Mouse (Mus musculus) olfactory bulb, adult 2 months (tissue): Measurements from ENCODE around the gene Fam213a.

Source experiments
- CTCF ChIP-seq: fragments of 200-500 bp; IDR thresholded peaks from 2 replicates; pipeline ENCODE4 v1.5.1; 2012; ENCODE audit warnings: low read depth, mild to moderate bottlenecking, low read length, moderate library complexity; ENCODE audit not compliant: insufficient read depth
- POLR2A ChIP-seq: fragments of 200-500 bp; IDR thresholded peaks from 2 replicates; pipeline ENCODE4 v1.6.1; 2012; ENCODE audit warnings: mild to moderate bottlenecking, low read depth, low read length, moderate library complexity; ENCODE audit not compliant: insufficient read depth

DNA sequence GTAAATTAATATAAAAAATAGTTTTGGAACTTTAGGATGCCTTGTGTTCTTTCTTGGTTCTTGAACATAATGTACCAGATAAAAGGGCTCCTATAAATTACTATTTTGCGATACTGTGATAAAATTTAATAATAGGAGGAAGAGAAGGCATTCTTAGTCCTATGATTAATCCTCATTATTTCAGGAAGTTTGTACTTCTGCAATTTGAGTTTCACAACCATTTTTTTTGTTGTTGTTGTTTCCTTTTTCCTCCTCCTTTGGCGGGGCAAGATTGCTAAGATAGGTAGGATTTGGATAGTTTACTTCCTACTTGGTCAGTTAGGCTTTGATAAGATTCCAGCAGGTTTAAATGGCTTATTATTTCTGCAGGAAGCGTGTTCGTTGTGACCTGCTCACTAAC is 28.0 kb downstream of the Fam213a start:
- TF ChIP-seq CTCF: no peak
- TF ChIP-seq POLR2A: no peak
